Mouse (Mus musculus) kidney, postnatal 25 days (tissue): ENCODE measurements around the gene Spag4.
"Not testable (repeated sequence)": the region's sequence is repeated elsewhere in the genome, so short reads cannot be mapped to it uniquely, and the experiment has no call there.

Experiments used
- DNase-seq, 2 experiments: peaks; one replicate each; pipeline ENCODE4 v3.0.0; 2021; ENCODE audit warnings: mixed read lengths in 2 of 2

Gene Spag4

DNA sequence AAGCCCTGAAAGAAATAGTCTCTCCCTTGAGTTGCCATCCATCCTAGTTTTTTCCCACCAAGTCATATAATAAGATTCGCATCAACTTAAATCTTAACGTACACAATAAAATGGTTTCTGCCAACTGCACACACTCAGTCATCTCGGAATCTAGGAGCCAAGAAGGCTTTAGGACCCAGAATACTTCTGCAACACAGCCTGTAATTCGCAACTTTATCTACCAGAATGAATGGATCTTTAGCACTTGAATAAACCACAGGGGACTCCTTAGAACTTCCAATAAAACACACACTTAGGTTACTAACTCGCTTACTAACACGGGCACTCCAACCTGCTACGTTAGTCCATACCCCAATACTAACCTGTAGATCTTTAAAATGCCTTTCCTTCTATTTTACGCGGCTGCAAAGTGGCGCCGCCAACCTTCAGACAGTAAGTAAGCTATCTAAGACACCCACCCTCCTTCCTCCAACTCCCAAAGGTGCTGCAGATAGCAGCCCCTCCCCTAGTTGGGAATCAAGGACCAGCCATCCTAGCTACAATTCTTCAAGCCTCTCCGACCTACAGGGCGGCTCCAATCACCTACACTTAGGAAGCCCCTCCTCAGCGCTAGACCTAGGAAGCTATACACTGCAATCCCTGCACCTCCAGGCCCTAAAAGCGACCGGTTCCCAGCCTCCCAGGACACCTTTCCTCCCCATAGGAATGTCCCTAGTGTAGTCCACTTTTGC, 45.8 kb downstream of the Spag4 start:
- DNase-seq = no peak

DNA sequence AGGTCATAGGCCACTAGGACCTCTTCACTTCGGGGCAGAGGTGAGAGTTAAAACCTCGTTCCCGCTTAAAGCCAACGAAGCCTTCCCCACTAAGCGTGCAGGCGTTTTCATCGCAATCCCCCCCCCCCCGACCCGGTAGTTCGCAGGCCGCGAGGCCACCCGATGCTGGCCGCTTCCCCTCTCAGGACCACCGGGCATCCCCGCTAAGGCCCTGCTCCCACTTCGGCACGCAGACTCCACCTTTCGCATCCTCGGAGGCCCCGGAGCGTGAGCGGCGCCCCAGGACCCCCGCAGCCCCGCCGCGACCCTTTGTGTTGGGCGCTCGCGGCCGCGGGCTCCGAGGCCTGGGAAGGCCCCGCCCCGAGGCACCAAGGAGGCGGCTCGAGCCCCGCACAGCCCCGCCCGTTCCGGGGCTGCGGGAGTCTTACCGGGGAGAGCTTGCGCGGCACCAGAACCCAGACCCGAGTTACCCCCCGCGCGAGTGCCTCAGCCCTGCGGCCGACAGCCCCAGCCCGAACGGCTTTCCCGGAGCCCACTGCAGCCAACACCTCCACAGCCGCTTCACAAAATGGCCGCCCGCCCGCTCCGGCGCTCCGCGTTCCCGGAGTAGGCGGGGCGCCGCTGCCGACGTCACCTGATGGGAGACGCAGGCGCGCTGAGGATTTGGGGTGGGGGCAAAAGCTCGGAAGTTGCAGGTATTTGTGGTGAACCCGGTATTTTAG, 46.5 kb downstream of the Spag4 start, which contains the start of the genes Cpne1 and Rbm12:
TSS of gene Cpne1 (minus strand) at position 608 of the 722 bp plus-strand sequence.
TSS of gene Rbm12 (minus strand) at position 621 of the 722 bp plus-strand sequence.
- peak; percentile 93 to 94 for DNase-seq

DNA sequence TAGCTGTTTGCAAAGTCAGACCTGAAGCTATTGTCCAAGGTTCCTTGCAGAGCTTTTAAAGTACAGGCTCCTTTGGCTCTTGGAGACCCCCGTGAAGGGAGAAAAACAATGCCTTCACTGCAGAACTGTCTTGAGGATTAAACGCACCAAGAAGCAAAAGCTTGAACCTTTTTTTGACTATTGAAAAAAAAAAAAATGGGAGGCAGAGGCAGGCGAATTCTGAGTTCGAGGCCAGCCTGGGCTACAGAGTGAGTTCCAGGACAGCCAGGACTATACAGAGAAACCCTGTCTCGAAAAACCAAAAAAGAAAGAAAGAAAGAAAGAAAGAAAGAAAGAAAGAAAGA, 47.1 kb downstream of the Spag4 start:
- DNase-seq = not testable (repeated sequence)

DNA sequence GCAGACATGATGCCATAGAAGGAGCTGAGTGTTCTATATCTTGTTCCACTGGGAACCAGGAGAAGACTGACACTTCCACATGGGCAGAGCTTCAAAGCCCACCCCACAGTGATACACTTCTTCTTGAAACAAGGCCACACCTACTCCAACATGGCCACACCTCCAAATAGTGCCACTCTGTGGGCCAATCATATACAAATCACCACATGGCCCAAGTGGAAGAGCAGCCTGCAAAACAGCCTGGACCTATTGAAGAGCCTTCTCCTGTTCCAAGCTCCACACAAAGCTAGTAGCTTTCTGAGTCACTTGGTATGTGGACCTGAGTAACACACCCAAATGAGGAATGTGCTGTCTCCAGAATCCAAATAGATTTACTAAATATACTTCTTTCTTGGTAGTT, 54.6 kb downstream of the Spag4 start:
- no peak for DNase-seq
